Mouse (Mus musculus): ENCODE measurements around the gene Gm18336. TPM values are rescaled to one million over a fixed set of nuclear protein-coding genes. Genes with fewer than 3 reads are reported as not detected.

Gm18336 gene
- total and polyA plus RNA-seq, 2 experiments = not detected

DNA sequence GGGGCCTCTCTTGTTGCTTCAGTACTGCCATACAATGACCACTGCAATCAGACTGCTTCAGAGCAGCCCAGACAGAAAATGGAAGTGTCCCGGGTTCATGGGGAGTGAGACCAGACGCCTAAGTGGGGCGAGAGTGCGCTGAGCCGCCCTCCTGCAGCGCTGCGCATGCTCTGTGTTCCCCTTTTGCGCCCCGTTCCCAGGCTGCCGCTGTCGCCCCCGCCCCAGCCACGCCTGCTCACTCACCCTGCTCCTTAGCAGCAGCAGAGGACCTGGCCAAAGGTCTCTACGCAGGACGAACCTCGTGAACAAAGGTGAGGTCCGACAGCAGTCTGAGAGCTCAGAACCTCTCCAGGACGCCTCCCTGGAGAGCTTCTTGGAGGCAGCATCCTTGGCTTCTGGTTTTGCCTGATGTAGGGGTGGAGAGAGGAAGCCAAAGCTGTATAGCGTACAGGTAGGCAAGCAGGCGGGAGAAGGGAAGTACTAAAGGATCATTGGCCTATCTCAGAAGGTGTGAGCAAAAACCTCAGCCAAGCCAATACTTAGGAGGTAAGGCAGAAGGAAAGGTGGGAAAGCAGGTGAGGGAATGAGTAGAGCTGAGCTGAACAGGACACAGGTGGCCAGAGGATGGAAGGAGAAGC is 12.5 kb upstream of the Gm18336 start, which contains the start of gene Zfp92:
Gene Zfp92, plus strand, starts transcription at position 217 of the 638 bp plus-strand sequence.
- TF ChIP-seq POLR2A (IDR thresholded peaks at IDR 0.05; ENCODE audit: extremely low read depth, insufficient read depth, low read length) (no peak), CTCF (IDR thresholded peaks at IDR 0.05; ENCODE audit: low read depth, low read length) (no peak)
- Histone ChIP-seq H3K27ac (replicated peaks; ENCODE audit: insufficient read depth, low read depth, low read length) (no peak within 1 kb of the TSS), H3K4me3 (ENCODE audit: insufficient read depth, low read depth, low read length) (no peak within 1 kb of the TSS), H3K79me2 (ENCODE audit: control insufficient read depth, insufficient read depth, low read length) (no peaks in the 10 kb centered on the region), H3K4me1 (ENCODE audit: control insufficient read depth, insufficient read depth, low read length) (no peaks in the 10 kb centered on the region; the same call in 1 of the 2 replicates), H3K36me3 (ENCODE audit: control insufficient read depth, insufficient read depth, low read length) (no peaks in the 10 kb centered on the region), H3K9ac (ENCODE audit: low read depth, low read length) (no peak within 1 kb of the TSS), H3K27me3 (ENCODE audit: control insufficient read depth, insufficient read depth, low read length) (peaks cover 3% of the 10 kb centered on the region; the same call in 1 of the 2 replicates)
- no peak for DNase-seq (ENCODE audit: extremely low read depth, low read depth, low spot score)
- 8% methylated on average over 14 of the region's 20 CpGs for WGBS

DNA sequence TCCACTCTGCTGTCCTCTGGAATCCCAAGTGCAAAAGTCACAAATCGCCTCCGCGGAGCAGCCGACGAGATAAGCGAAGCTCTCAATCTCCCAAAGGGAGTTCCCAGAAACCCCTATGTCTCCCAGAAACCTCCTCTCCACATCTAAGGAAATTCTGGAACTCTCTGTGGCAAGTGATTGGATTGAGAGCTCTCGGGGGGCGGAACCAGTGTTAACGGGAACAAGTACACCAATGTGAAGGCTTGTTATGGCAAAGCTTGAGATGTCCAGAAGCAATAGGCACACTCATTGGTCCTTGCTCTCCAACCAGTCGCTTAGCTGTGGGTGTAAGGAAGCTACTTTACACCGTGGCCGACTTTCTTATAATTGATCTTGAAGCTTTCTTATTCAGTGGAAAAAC is 3.1 kb upstream of the Gm18336 start:
- no peak overlapping the region for H3K27ac ChIP-seq (replicated peaks; ENCODE audit: insufficient read depth, low read depth, low read length)
- no peak overlapping the region for H3K9ac ChIP-seq (ENCODE audit: low read depth, low read length)
- no peak overlapping the region for H3K4me3 ChIP-seq (ENCODE audit: insufficient read depth, low read depth, low read length)
- DNase-seq (ENCODE audit: extremely low read depth, low read depth, low spot score) = no peak
- TF ChIP-seq POLR2A (IDR thresholded peaks at IDR 0.05; ENCODE audit: extremely low read depth, insufficient read depth, low read length) = no peak
- no peaks in the 10 kb centered on the region for H3K36me3 ChIP-seq (ENCODE audit: control insufficient read depth, insufficient read depth, low read length)
- WGBS = 96% methylated on average over 12 of the region's 12 CpGs
- H3K27me3 ChIP-seq (ENCODE audit: control insufficient read depth, insufficient read depth, low read length) = no peaks in the 10 kb centered on the region
- no peaks in the 10 kb centered on the region for H3K4me1 ChIP-seq (ENCODE audit: control insufficient read depth, insufficient read depth, low read length)
- H3K79me2 ChIP-seq (ENCODE audit: control insufficient read depth, insufficient read depth, low read length) = no peaks in the 10 kb centered on the region

DNA sequence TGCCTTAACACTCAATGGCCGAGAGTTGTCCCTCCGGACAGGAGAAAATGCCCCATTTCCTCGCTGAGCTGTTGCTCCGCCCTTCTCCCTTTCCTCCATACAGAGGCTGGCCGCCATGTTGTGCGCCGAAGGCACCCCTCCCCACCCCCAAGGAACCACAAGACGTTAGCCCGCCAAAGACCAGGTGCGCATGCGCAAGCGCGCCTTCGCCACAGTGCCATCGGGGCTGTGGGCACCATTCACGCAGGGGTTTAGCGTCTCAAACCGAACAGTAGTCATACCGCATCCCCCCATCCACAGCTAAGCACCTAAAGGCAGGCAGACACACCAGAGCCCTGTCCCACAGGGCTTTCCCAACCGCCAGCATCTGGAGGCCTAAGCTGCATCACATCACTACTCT is 2.4 kb upstream of the Gm18336 start:
- TF ChIP-seq POLR2A (IDR thresholded peaks at IDR 0.05; ENCODE audit: extremely low read depth, insufficient read depth, low read length) = no peak
- TF ChIP-seq CTCF (IDR thresholded peaks at IDR 0.05; ENCODE audit: low read depth, low read length) = no peak
- Histone ChIP-seq H3K9ac (ENCODE audit: low read depth, low read length) (no peak overlapping the region), H3K4me3 (ENCODE audit: insufficient read depth, low read depth, low read length) (no peak overlapping the region), H3K4me1 (ENCODE audit: control insufficient read depth, insufficient read depth, low read length) (no peaks in the 10 kb centered on the region), H3K36me3 (ENCODE audit: control insufficient read depth, insufficient read depth, low read length) (no peaks in the 10 kb centered on the region), H3K27ac (replicated peaks; ENCODE audit: insufficient read depth, low read depth, low read length) (no peak overlapping the region), H3K79me2 (ENCODE audit: control insufficient read depth, insufficient read depth, low read length) (no peaks in the 10 kb centered on the region), H3K27me3 (ENCODE audit: control insufficient read depth, insufficient read depth, low read length) (no peaks in the 10 kb centered on the region)
- WGBS = 92% methylated on average over 20 of the region's 20 CpGs
- no peak for DNase-seq (ENCODE audit: extremely low read depth, low read depth, low spot score)

DNA sequence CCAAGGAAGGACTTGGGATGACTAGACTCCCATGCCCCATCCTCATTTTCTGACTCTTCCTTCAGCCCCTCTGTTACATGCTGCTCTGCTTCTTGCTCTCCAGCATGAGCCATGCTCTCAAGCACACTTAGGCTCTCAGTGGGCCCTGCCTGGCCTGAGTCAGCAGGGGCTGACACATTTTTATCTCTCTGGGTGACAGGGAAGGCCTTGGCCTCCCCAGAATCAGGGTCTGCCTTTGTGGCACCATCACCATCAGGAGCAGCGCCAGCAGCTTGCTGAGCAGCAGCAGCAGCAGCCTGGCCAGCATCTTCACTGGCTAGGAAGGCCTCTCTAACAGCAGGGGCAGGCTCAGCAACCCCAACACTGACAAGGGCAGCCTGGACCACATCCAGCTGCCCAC is 2.1 kb downstream of the Gm18336 start:
- Histone ChIP-seq H3K4me3 (ENCODE audit: insufficient read depth, low read depth, low read length) (no peak overlapping the region), H3K9ac (ENCODE audit: low read depth, low read length) (no peak overlapping the region), H3K27me3 (ENCODE audit: control insufficient read depth, insufficient read depth, low read length) (no peaks in the 10 kb centered on the region), H3K27ac (replicated peaks; ENCODE audit: insufficient read depth, low read depth, low read length) (no peak overlapping the region), H3K79me2 (ENCODE audit: control insufficient read depth, insufficient read depth, low read length) (no peaks in the 10 kb centered on the region), H3K36me3 (ENCODE audit: control insufficient read depth, insufficient read depth, low read length) (no peaks in the 10 kb centered on the region), H3K4me1 (ENCODE audit: control insufficient read depth, insufficient read depth, low read length) (no peaks in the 10 kb centered on the region)
- DNase-seq (ENCODE audit: extremely low read depth, low read depth, low spot score) = no peak
- 100% methylated on average over 1 of the region's 1 CpGs for WGBS
- TF ChIP-seq CTCF (IDR thresholded peaks at IDR 0.05; ENCODE audit: low read depth, low read length) (no peak), POLR2A (IDR thresholded peaks at IDR 0.05; ENCODE audit: extremely low read depth, insufficient read depth, low read length) (no peak)

DNA sequence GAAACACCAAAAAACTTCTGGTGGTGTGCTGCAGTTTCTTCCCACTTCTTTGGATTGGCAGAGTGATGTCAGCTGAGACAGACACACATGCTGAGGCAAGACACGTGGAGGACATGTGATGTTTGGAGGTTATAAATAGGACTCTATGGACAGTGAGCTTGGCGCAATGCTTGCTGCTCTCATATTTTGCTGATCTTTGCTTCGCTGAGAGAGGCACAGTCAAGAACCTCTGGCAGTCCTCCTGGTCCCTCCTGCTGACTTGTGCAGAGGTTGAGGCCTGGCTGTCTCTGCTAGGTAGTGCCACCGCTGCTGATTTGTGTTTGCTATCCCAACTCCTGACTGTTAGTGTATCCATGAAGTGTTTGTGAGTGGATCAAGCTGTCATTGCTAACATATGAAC is 7.1 kb downstream of the Gm18336 start:
- no peak overlapping the region for H3K9ac ChIP-seq (ENCODE audit: low read depth, low read length)
- no peaks in the 10 kb centered on the region for H3K79me2 ChIP-seq (ENCODE audit: control insufficient read depth, insufficient read depth, low read length)
- 39% methylated on average over 4 of the region's 4 CpGs for WGBS
- TF ChIP-seq POLR2A (IDR thresholded peaks at IDR 0.05; ENCODE audit: extremely low read depth, insufficient read depth, low read length) (no peak), CTCF (IDR thresholded peaks at IDR 0.05; ENCODE audit: low read depth, low read length) (no peak)
- peak; percentile 60 for DNase-seq (ENCODE audit: extremely low read depth, low read depth, low spot score)
- H3K27ac ChIP-seq (replicated peaks; ENCODE audit: insufficient read depth, low read depth, low read length) = no peak overlapping the region
- no peaks in the 10 kb centered on the region for H3K27me3 ChIP-seq (ENCODE audit: control insufficient read depth, insufficient read depth, low read length)
- no peaks in the 10 kb centered on the region for H3K4me1 ChIP-seq (ENCODE audit: control insufficient read depth, insufficient read depth, low read length)
- no peaks in the 10 kb centered on the region for H3K36me3 ChIP-seq (ENCODE audit: control insufficient read depth, insufficient read depth, low read length)
- no peak overlapping the region for H3K4me3 ChIP-seq (ENCODE audit: insufficient read depth, low read depth, low read length)

DNA sequence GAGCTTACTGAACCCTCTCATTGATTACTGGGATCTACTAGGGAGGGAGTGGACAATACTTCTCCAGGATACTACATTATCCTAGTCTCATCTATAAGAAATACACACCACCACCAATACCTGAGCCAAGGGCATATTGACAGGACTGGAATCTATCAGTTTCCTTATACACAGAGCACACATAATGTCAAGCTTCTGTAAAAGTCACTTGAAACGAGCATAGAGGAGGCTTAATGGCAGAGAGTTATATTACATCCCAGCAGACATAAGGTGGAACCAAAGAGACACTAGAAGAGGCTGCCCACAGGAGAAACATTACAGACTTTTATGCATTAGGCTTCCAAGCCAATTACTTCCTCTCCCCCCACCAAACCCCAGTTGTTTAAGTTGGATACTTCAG is 13.6 kb downstream of the Gm18336 start:
- H3K4me1 ChIP-seq (ENCODE audit: control insufficient read depth, insufficient read depth, low read length) = no peaks in the 10 kb centered on the region
- no peak overlapping the region for H3K9ac ChIP-seq (ENCODE audit: low read depth, low read length)
- DNase-seq (ENCODE audit: extremely low read depth, low read depth, low spot score) = no peak
- no peak overlapping the region for H3K4me3 ChIP-seq (ENCODE audit: insufficient read depth, low read depth, low read length)
- H3K27ac ChIP-seq (replicated peaks; ENCODE audit: insufficient read depth, low read depth, low read length) = no peak overlapping the region
- no peaks in the 10 kb centered on the region for H3K27me3 ChIP-seq (ENCODE audit: control insufficient read depth, insufficient read depth, low read length)
- no peak for TF ChIP-seq CTCF (IDR thresholded peaks at IDR 0.05; ENCODE audit: low read depth, low read length)
- TF ChIP-seq POLR2A (IDR thresholded peaks at IDR 0.05; ENCODE audit: extremely low read depth, insufficient read depth, low read length) = no peak
- no peaks in the 10 kb centered on the region for H3K79me2 ChIP-seq (ENCODE audit: control insufficient read depth, insufficient read depth, low read length)
- 32% methylated on average over 1 of the region's 1 CpGs for WGBS
- H3K36me3 ChIP-seq (ENCODE audit: control insufficient read depth, insufficient read depth, low read length) = no peaks in the 10 kb centered on the region

Measured in liver, adult 2 months (tissue).